Mouse (Mus musculus): ENCODE results near the gene Slc35f1.

Slc35f1 gene

DNA sequence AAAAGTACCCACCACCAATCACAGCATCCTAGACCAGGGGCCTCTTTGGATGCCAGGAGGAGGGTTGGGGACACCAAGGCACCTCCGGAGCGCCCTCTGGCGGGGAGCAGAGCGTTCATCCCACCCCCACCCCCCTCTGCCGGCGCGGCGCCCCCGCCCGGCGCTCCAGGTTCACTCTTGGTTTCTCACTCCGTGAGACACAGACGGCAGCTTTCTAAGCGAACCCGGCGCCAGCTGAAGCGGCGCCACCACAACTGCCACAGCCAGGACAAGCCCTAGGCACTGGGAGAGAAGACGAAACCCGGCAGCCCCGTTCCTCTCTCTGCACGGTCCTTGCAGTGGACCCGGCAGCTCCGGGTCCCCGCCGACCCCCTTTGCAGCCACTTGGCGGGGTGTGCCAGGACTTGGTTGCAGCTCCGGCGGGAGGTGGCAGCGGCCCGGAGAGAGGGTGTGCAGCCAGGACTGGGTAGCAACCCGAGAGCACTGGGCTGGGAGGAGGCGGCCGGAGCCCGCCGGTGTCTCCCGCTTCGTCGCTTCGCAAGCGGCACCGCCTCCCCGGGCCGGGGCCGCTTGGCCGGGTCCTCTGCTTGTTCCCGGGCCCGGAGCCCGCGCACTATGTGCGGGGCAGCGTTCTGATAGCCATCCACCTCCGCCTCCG lies at the start of gene Slc35f1:
Gene Slc35f1, plus strand, starts transcription at position 200 of the 658 bp plus-strand sequence.
- peak; percentile 98 for DNase-seq

- DNase-seq, result no peak
Observed at GRCm38 (mm10) chr10:52671234-52671633, 19.1 kb upstream of the Slc35f1 start.

- DNase-seq, result peak; percentile 54
Observed at GRCm38 (mm10) chr10:52690992-52691731, 829 bp downstream of the Slc35f1 start.

DNA sequence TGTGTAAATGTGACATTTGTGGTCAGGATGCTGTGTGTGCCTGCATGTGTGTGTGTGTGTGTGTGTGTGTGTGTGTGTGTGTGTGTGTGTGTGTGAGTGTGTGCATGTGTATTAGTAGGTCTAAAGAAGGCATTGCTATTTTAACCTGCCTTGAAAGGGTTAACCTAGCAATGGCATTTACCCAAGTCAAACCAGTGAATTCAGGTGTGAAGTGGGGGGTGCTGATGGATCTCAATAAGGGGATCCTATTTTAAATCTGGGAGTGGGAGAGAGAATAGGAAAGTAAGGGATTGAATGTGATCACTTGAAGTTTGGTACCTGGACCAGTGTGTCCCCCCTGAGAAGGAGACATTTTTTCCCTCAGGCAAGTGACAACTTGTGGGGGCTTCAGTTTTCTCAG lies 13.4 kb downstream of the Slc35f1 start:
- no peak for DNase-seq

DNA sequence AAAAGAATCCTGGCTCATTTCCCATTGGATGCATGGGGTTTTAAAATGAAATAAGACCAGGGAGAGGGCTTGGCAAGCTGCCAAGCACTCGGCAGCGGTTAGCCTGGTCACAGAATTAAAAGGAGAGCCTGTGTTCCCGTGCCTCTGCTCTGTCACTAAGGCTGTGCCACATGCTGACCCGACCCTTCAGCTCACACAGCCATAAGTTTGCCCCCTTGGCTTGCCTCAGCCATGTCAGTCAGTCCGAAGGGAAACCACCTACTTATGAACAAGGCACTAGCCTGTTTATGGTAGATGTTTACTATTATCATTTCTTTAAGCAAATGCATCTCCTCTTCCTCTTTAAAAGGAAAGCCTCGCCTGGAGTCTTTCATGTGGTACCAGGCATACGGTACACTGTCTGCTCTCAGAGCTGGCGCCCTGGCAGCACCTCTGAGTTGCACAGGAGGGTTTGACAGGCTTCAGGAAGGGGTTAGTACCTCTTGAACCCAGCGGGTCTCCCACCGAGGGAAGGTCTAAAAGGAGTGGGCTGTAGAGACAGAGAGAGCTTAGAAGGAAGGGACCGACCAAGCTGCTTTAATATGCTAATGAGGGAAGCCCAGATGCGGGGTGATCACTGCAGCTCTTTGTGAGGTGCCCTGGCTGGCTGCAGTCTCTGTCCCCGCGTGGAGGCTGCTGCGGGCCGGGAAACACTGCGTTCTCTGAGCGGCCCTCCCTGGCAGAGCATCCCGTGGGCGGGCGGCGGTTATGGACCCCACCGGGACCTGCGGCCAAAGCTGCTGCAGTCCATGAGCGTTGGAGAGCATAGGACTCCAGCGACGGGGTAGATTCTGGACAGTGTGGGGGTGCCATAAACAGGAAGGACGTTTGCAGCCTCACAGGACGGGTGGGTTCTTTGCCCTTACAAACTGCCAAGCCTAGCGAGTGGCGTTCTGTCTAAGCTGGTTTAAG lies 14.0 kb downstream of the Slc35f1 start:
- DNase-seq, result peak; percentile 64

GRCm38 (mm10) chr10:52709482-52709881 lies 19.1 kb downstream of the Slc35f1 start:
- DNase-seq, result no peak

DNA sequence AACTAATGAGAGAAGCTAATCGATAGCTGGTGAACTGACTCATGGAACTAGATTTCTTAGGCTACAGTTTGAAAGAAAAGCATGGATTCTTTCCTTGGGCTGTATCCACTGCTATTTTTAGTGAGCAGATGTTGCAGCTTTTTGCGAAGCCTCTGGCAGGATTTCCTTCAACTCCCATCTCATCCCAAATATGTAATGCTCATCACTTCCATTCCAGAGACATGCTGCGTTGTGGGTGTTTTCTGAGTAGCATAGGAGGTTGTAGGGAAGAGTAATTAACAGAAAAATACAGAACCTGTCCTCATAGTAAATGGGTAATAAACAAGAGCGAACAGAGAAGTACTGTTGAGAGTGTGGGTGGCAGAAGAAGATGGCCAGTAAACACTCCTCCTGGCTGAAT lies 21.8 kb downstream of the Slc35f1 start:
- no peak for DNase-seq

DNA sequence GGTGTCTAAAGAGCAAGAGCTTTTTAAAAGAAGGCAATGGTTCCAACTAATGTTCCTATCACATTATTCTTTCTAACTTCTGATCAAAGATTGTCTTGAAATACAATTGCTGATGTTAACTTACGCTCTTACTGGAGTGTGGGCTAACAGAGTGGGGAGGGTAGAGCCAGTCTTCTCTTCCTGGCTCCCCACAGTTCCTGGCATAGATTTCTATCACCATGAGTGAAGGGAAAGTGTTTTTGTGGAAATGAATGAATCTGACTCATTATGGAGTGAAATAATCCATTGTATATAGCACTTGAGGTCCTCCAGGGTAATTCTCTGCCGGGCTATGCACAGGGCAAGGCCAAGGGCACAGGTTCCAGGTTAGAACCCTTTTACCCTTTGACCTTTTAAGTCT lies 24.2 kb downstream of the Slc35f1 start:
- DNase-seq, result no peak

DNA sequence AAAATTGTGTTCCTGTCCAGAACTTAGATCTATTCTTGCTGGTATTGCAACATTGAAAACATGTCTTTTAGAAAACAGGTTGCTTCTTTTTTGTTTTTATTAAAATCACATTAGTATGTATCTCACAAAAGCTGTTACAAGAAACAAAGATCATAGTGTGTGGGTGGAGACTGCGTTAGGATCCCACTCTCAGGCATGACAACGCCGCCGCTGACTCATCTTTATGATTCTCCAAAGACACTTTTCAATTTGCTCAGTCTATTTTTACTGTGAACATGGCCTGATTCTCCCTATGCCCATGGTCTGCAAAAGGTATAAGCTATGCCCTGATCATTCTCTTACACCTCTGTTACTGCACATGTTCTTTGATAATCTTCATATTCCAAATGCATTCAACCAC lies 24.8 kb downstream of the Slc35f1 start:
- DNase-seq, result no peak

GRCm38 (mm10) chr10:52718199-52718917 lies 28.0 kb downstream of the Slc35f1 start:
- DNase-seq, result no peak

DNA sequence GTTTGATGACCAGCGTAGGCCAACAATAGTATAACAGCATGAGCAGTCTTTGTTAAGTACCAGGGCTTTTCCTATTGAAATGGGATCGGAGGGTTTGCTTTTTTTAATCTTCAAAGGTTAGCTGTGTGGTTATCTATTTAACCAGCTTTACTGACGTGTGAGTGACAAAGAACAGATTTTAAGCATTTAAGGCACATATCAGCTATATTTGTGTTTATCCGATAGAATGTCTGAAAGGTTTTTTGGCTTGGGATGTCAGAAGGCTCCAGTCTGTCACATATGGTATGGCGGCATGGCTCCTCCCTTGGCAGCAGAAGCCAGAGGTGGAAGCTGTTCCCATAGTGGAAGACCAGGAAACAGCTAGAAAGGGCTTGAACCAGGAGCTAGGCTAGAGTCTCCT lies 36.3 kb downstream of the Slc35f1 start:
- no peak for DNase-seq

- peak; percentile 57 for DNase-seq
Observed at GRCm38 (mm10) chr10:52742671-52743379, 52.5 kb downstream of the Slc35f1 start.

GRCm38 (mm10) chr10:52743831-52744230 lies 53.5 kb downstream of the Slc35f1 start:
- DNase-seq, result no peak

DNA sequence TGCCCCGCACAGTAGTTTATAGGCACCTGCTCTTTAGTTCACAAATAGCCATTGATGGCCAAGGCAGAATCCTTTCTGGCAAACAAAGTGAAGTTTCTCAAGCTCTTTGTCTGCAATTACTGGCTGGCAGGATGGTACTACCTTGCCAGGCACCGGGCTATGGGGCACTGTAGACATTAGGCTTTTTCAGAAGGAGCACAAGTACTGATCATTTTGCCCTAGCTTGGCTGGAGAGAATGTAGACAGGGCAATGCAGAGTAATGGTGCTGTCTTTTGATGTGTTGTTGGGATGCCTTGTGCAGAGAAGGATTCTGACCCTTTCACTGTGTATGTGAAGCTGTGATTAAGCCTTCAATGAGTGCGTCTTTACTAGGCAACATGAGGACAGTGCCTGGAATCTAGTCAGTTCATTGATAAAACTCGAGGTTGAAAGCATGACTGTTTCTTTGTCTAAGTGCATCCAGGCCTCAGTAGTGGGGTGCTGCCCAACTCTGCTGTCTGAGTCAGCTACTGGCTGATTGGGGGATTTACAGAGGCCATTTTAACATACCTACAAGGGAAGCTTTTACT lies 57.8 kb downstream of the Slc35f1 start:
- no peak for DNase-seq

DNA sequence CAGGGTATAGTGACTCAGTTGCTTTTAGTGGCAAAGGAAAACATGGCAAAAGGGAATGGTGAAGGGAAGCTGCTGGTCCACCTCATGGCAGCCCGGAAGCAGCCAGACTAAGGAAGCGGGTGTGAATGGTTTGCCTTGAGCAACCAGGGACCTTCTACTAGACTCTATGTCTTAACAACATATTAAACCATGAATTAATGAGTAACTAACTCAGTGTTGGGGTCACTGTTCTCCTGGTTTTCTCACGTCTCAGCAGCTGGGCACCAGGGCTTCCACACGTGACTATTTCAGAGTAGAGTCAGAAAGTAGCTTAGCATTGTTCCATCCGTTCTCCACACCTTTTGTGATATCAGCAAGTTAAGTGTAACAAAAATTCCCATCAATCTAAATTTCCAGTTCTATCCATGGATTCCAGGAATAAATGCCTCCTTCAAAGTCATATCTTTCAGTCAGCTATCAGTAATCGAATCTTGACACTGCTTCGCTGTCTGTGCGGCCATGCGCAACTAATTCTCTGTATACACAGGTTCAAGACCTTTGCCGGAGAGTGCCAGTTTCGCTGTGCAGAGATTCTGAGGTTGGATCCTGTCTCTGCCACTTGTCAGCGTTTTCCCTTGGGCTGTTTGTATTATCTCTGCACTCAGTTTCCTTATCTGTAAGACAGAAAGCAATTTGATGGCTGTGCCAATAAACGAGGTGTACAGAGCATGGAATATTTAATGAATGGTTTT lies 65.8 kb downstream of the Slc35f1 start:
- no peak for DNase-seq

DNA sequence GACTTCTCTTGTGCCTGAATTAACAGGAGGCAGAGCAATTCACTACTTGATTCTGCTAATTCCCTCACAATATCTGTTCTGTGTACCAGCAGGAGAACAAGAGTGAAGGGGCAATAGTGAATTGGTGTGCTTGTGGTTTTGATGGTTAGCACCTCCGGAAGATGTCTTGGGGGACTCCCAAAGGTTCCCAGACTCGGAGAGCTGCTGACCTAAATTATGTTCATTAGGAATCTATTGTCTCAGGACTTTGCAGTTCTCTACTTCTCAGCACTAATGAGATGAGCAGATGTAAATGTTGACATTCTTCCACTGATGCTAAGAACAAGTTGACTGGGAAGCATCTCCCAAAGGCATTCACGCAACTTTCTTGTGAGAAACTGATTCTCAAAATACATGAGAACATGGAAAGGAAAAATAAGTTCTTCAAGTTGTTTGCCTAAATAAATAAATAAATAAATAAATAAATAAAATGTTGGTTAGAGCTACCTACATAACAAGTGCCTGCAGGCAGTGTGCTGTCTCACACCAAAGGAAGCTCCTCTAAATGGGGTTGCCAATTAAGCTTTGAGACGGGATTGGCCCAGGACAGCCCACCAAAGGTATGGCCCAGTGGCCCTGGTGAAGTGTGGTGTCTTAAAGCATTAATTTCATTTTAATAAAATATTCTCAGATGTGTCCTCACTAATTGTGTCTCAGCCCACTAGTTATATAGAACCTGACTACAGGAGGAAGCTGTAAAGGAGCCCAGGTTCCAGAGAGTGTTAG lies 67.3 kb downstream of the Slc35f1 start:
- DNase-seq, result no peak

DNA sequence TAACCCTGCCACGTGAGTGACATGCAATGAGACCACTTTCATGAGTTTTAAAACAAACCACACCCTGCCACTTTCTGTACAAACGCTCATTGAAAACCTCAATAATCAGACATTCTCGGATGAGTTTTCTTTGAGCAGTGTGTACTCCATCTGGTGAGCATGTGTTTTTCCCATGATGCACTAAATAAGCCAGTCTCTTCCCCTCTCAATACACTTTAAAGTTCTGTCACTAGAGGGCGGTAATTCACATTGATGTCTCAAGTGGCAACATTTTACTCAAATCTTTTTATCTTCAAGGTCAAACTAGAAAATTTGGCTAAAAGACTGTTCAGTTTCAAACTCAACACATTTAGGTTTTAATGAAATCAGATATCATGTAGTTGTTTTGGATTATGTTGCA lies 68.3 kb downstream of the Slc35f1 start:
- no peak for DNase-seq

- no peak for DNase-seq
Observed at GRCm38 (mm10) chr10:52760527-52760926, 70.2 kb downstream of the Slc35f1 start.

GRCm38 (mm10) chr10:52779926-52780485 lies 89.7 kb downstream of the Slc35f1 start:
- DNase-seq, result no peak

DNA sequence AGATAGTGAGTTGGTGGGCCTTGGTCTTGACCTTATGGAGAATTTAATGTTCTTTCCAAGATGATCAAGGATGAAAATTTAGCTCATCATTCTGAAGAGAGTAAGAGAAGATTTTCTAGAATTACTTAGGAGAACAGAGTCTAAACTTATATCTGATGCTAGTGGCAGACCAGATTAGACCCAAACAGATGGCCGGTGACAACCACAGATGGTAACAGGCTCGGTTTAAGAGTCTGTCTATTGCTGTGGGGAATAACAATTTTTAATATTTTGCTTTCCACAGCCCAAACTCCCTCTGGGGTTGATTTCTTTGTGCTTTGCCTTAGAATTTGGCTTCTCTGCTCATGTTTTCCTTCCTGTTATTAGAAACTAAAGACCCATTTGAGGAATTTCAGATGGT lies 96.7 kb downstream of the Slc35f1 start:
- no peak for DNase-seq

Measured in right cerebral cortex, postnatal 4 days (tissue).